ENCODE assay signal across 14 mouse cellular contexts in the genomic region with DNA sequence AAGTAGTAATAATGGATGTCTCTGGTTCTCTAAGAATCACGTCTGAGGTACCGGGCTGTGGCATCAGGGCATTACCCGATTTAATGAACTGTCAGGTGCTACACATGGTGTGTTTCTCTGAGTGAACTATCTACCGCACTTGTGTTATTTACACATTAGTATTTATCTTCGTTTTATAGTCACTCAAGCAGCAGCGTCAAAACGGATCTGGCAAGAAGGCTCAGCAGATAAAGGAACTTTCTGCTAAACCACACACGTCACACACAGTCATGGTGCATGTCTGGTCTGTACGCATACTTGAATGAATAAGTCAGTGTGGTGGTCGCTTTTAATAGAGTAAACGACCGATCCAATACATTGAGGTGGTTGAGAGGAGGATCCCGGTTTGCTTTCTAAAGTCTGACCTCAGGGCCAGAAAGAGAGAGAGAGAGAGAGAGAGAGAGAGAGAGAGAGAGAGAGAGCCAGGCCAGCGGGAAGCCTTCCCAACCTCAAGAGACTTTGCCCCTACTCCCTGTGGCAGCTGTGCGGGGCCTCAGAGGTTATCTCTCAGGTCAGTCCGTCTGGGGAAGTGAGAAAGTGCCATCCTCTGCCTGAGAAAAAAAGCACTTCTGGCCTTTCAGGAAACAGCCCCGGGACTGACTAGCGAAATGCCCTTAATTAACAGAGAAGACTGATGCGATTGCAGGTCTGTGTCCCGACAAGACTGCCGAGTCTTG. TPM values are rescaled to one million over a fixed set of nuclear protein-coding genes. Genes with fewer than 3 reads are reported as not detected.
DNase-seq lines count a peak whose midpoint lies in the region; ATAC-seq and TF ChIP-seq lines count a peak whose summit lies in the region.
"Had no signal": no experiment of that assay in that cellular context is flagged by ENCODE, and none has a peak within 500 bp of the region (broad histone marks: within the 10 kb centered on the region; RNA-seq: fewer than 3 reads in every experiment).

No protein-coding gene starts in this region.

- no peaks in the 10 kb centered on the region for H3K9me3 ChIP-seq in stomach, embryonic 14.5 days (ENCODE audit: control insufficient read depth, low read depth, low read length)
- H3K9me3 ChIP-seq in stomach, postnatal 0 days (ENCODE audit: control insufficient read depth, low read length) = no peaks in the 10 kb centered on the region
- H3K9me3 ChIP-seq in liver, embryonic 12.5 days (replicated peaks) = no peaks in the 10 kb centered on the region
- H3K9me3 ChIP-seq: hindbrain, embryonic 12.5 days had no signal

- no peak overlapping the region for H3K4me2 ChIP-seq in stomach, embryonic 14.5 days (replicated peaks; ENCODE audit: low read depth, low read length)
- no peak overlapping the region for H3K4me2 ChIP-seq in stomach, postnatal 0 days (replicated peaks; ENCODE audit: low read depth)
- H3K4me2 ChIP-seq in liver, embryonic 12.5 days = peak overlapping the region; percentile 70
- H3K4me2 ChIP-seq: hindbrain, embryonic 12.5 days had no signal

- peaks cover 4% of the 10 kb centered on the region; the same call in 1 of the 2 replicates for H3K4me1 ChIP-seq in stomach, embryonic 14.5 days (ENCODE audit: control insufficient read depth, insufficient read depth, low read length)
- H3K4me1 ChIP-seq in stomach, postnatal 0 days (replicated peaks; ENCODE audit: control insufficient read depth, insufficient read depth) = 0 out of 2 replicates have a peak, but pooled peaks cover under 1% of the 10 kb centered on the region
- H3K4me1 ChIP-seq in liver, embryonic 12.5 days = peaks cover 80% of the 10 kb centered on the region

- TF ChIP-seq EP300 in stomach, postnatal 0 days (optimal IDR thresholded peaks at IDR 0.05) = no peak

- H3K4me3 ChIP-seq in stomach, embryonic 14.5 days (ENCODE audit: low read depth, low read length) = no peak overlapping the region
- no peak overlapping the region for H3K4me3 ChIP-seq in stomach, postnatal 0 days (ENCODE audit: low read depth, low read length)
- peak overlapping the region; percentile 37 for H3K4me3 ChIP-seq in liver, embryonic 12.5 days
- H3K4me3 ChIP-seq: hindbrain, embryonic 12.5 days had no signal

- no peak overlapping the region for H3K9ac ChIP-seq in stomach, embryonic 14.5 days (replicated peaks; ENCODE audit: low read depth, low read length)
- no peak overlapping the region for H3K9ac ChIP-seq in stomach, postnatal 0 days (ENCODE audit: low read length)
- H3K9ac ChIP-seq in liver, embryonic 12.5 days = peak overlapping the region; percentile 72
- H3K9ac ChIP-seq: hindbrain, embryonic 12.5 days had no signal

- H3K36me3 ChIP-seq in stomach, embryonic 14.5 days (ENCODE audit: control insufficient read depth, insufficient read depth, low read length) = no peaks in the 10 kb centered on the region
- no peaks in the 10 kb centered on the region for H3K36me3 ChIP-seq in stomach, postnatal 0 days (ENCODE audit: control insufficient read depth, insufficient read depth, low read length)
- H3K36me3 ChIP-seq in liver, embryonic 12.5 days = no peaks in the 10 kb centered on the region
- H3K36me3 ChIP-seq: hindbrain, embryonic 12.5 days had no signal

- H3K27me3 ChIP-seq in stomach, embryonic 14.5 days (ENCODE audit: control insufficient read depth, insufficient read depth, low read length) = peaks cover 18% of the 10 kb centered on the region
- no peaks in the 10 kb centered on the region for H3K27me3 ChIP-seq in stomach, postnatal 0 days (ENCODE audit: control insufficient read depth, insufficient read depth, low read length)
- peaks cover 24% of the 10 kb centered on the region for H3K27me3 ChIP-seq in liver, embryonic 12.5 days (replicated peaks)

- WGBS in stomach, embryonic 14.5 days = 21% methylated on average over 21 of the region's 21 CpGs
- 27% methylated on average over 21 of the region's 21 CpGs for WGBS in stomach, postnatal 0 days
- 6% methylated on average over 21 of the region's 21 CpGs for WGBS in liver, embryonic 12.5 days (ENCODE audit: insufficient replicate concordance)

- no peak for TF ChIP-seq CTCF in stomach, postnatal 0 days (IDR thresholded peaks at IDR 0.05; ENCODE audit: low read depth)

- no peak overlapping the region for H3K27ac ChIP-seq in stomach, embryonic 14.5 days (ENCODE audit: low read length)
- no peak overlapping the region for H3K27ac ChIP-seq in stomach, postnatal 0 days (replicated peaks)
- peak overlapping the region; percentile 98 for H3K27ac ChIP-seq in liver, embryonic 12.5 days
- H3K27ac ChIP-seq: hindbrain, embryonic 12.5 days; kidney, postnatal 0 days had no signal

- ATAC-seq in stomach, embryonic 14.5 days (ENCODE audit: insufficient number of reproducible peaks, insufficient read depth, low FRiP score, low read depth) = peak; percentile 53; the same call in 1 of the 2 replicates
- no peak for ATAC-seq in stomach, postnatal 0 days (ENCODE audit: low FRiP score, low TSS enrichment)
- peak; percentile 94 for ATAC-seq in liver, embryonic 12.5 days

- peak; percentile 29 for DNase-seq in embryo, embryonic 10 days (ENCODE audit: low spot score)
- DNase-seq in embryo, embryonic 11 days = no peak
- no peak for DNase-seq in stomach, postnatal 0 days (ENCODE audit: low spot score)
- DNase-seq in frontal cortex, postnatal 14 days (ENCODE audit: low spot score in 2 of 2) = no peak
- no peak for DNase-seq in adrenal gland, postnatal 10 days
- no peak for DNase-seq in ovary, postnatal 36 days (ENCODE audit: low spot score)
- DNase-seq: adrenal gland, postnatal 25 days; cerebellum, postnatal 25 days; gastrocnemius, postnatal 10 days; lung, postnatal 36 days had no signal

RNA-seq across cellular contexts. Expression of gene Nodal, which starts 4.7 kb away (rescaled TPM):
- 0.27 TPM in 1 of 2 replicates, not detected in the other for polyA plus RNA-seq in stomach, embryonic 14.5 days (2014; fragmentation: Nextera tagmentation; extraction: Ambion mirVana)
- 0.05 TPM in 1 of 2 replicates, not detected in the other for polyA plus RNA-seq in stomach, postnatal 0 days (2015; fragmentation: Nextera tagmentation; extraction: Ambion mirVana)
- polyA plus RNA-seq in liver, embryonic 12.5 days (2016; fragmentation: Nextera tagmentation; extraction: Ambion mirVana) = 0.31 and 0.37 TPM in 2 replicates
- total RNA-seq in adrenal gland, postnatal 10 days (2021) = under 1 TPM in 1 of 2 experiments, not detected in 1; 0.36 TPM
- total RNA-seq: adrenal gland, postnatal 25 days had no signal

RNA-seq across cellular contexts. Expression of gene Pald1, which starts 29.7 kb away (rescaled TPM):
- polyA plus RNA-seq in stomach, embryonic 14.5 days (2014; fragmentation: Nextera tagmentation; extraction: Ambion mirVana) = 14.8 and 16.5 TPM in 2 replicates
- 5.6 and 5.7 TPM in 2 replicates for polyA plus RNA-seq in stomach, postnatal 0 days (2015; fragmentation: Nextera tagmentation; extraction: Ambion mirVana)
- polyA plus RNA-seq in liver, embryonic 12.5 days (2016; fragmentation: Nextera tagmentation; extraction: Ambion mirVana) = 12.1 and 12.4 TPM in 2 replicates
- total RNA-seq in adrenal gland, postnatal 10 days (2021) = 10 to 100 TPM; 53.0 to 66.0 TPM

RNA-seq across cellular contexts. Expression of gene Eif4ebp2, which starts 39.4 kb away (rescaled TPM):
- polyA plus RNA-seq in stomach, embryonic 14.5 days (2014; fragmentation: Nextera tagmentation; extraction: Ambion mirVana) = 52.0 and 52.8 TPM in 2 replicates
- polyA plus RNA-seq in stomach, postnatal 0 days (2015; fragmentation: Nextera tagmentation; extraction: Ambion mirVana) = 41.5 and 47.7 TPM in 2 replicates
- 55.2 and 57.6 TPM in 2 replicates for polyA plus RNA-seq in liver, embryonic 12.5 days (2016; fragmentation: Nextera tagmentation; extraction: Ambion mirVana)
- total RNA-seq in adrenal gland, postnatal 10 days (2021) = 100 to 1,000 TPM; 116 to 127 TPM
